Mouse (Mus musculus): ENCODE measurements around the gene Myo1e. TPM values are rescaled to one million over a fixed set of nuclear protein-coding genes. Genes with fewer than 3 reads are reported as not detected.

The Myo1e gene
- total and polyA plus RNA-seq, 3 experiments, result 82.3 to 186 (median 98.7) TPM

- in situ Hi-C loops (cut with MboI; ENCODE audit: low pct_ligation_motif_present, low pct_unique_long_range_greater_than_20kb, low sequenced_read_pairs), result no loop called here
- Histone ChIP-seq H3K27me3 (replicated peaks) (no peaks in the 10 kb centered on the region), H3K9ac (ENCODE audit: insufficient read depth, low read depth) (no peak overlapping the region), H3K79me2 (replicated peaks; ENCODE audit: control insufficient read depth, extremely low read depth, insufficient read depth, poor library complexity, severe bottlenecking) (no peaks in the 10 kb centered on the region), H3K36me3 (replicated peaks in 1 of 2; ENCODE audit: control insufficient read depth in 1 of 2, insufficient read depth in 1 of 2, low read length in 1 of 2) (peaks cover 55 to 82% of the 10 kb centered on the region in 2 experiments), H3K9me3 (replicated peaks; ENCODE audit: low read length) (no peaks in the 10 kb centered on the region), H3K4me1 (ENCODE audit: control insufficient read depth in 1 of 2, insufficient read depth in 2 of 2) (no peaks in the 10 kb centered on the region), H3K27ac (ENCODE audit: insufficient read depth, low read depth) (no peak overlapping the region), H3K4me3 (replicated peaks in 1 of 3; ENCODE audit: low read depth in 2 of 3, low read length in 2 of 3, poor library complexity in 1 of 3) (no peak overlapping the region), H3K4me2 (ENCODE audit: insufficient read depth, low read depth, poor library complexity, severe bottlenecking) (no peak overlapping the region)
- dilution Hi-C loops (cut with MboI; ENCODE audit: extremely low pct_ligation_motif_present, extremely low pct_unique_long_range_greater_than_20kb, low sequenced_read_pairs), result no loop called here
- peak; percentile 28 for DNase-seq (ENCODE audit: extremely low read depth)
- TF ChIP-seq SMC3 (IDR thresholded peaks at IDR 0.05; ENCODE audit: low read depth, low read length), result peak; percentile 53
- no peak for TF ChIP-seq NRF1 (IDR thresholded peaks at IDR 0.05; ENCODE audit: low read depth, low read length)
- no peak for TF ChIP-seq BHLHE40 (IDR thresholded peaks at IDR 0.05; ENCODE audit: low read depth, low read length)
- peak; percentile 49 for TF ChIP-seq RAD21 (IDR thresholded peaks at IDR 0.05; ENCODE audit: low read depth, low read length)
- no peak for TF ChIP-seq MAX (IDR thresholded peaks at IDR 0.05; ENCODE audit: low read length)
- peak; percentile 25 to 65; a peak in 3 of 4 replicates for TF ChIP-seq CTCF (conservative IDR thresholded peaks at IDR 0.05 in 1 of 2, IDR thresholded peaks at IDR 0.05 in 1 of 2; ENCODE audit: low read depth in 2 of 2, low read length in 2 of 2)
Observed at GRCm38 (mm10) chr9:70408791-70409190, 201.6 kb downstream of the Myo1e start.

- no peak for TF ChIP-seq IRF4 (IDR thresholded peaks at IDR 0.05; ENCODE audit: low read depth, low read length)
- no peak for TF ChIP-seq ZKSCAN1 (IDR thresholded peaks at IDR 0.05; ENCODE audit: borderline replicate concordance, low read depth, low read length)
- no peak for TF ChIP-seq HCFC1 (IDR thresholded peaks at IDR 0.05; ENCODE audit: low read depth, low read length)
- TF ChIP-seq TBP (conservative IDR thresholded peaks at IDR 0.05; ENCODE audit: low read depth, low read length), result no peak
- TF ChIP-seq POLR2AphosphoS2 (IDR thresholded peaks at IDR 0.05; ENCODE audit: low read depth, low read length), result no peak
- no peak for TF ChIP-seq ZC3H11A (IDR thresholded peaks at IDR 0.05; ENCODE audit: low read depth, low read length)
- no peak for TF ChIP-seq E2F4 (IDR thresholded peaks at IDR 0.05; ENCODE audit: insufficient replicate concordance, low read depth, low read length)
- TF ChIP-seq ELF1 (IDR thresholded peaks at IDR 0.05; ENCODE audit: low read depth, low read length), result no peak
- no peak for TF ChIP-seq RCOR1 (conservative IDR thresholded peaks at IDR 0.05; ENCODE audit: low read depth, low read length)
- in situ Hi-C loops (cut with MboI; ENCODE audit: low pct_ligation_motif_present, low pct_unique_long_range_greater_than_20kb, low sequenced_read_pairs) (loop anchor here (10.0 kb wide), 2 partner anchors 95 to 305 kb away; partner anchors contain the start of gene Rnf111), dilution Hi-C loops (cut with MboI; ENCODE audit: extremely low pct_ligation_motif_present, extremely low pct_unique_long_range_greater_than_20kb, low sequenced_read_pairs) (no loop called here)
- H3K36me3 ChIP-seq (replicated peaks in 1 of 2; ENCODE audit: control insufficient read depth in 1 of 2, insufficient read depth in 1 of 2, low read length in 1 of 2), result peaks cover 62 to 89% of the 10 kb centered on the region in 2 experiments
- no peak overlapping the region for H3K27ac ChIP-seq (ENCODE audit: insufficient read depth, low read depth)
- no peaks in the 10 kb centered on the region for H3K27me3 ChIP-seq (replicated peaks)
- no peak overlapping the region for H3K4me2 ChIP-seq (ENCODE audit: insufficient read depth, low read depth, poor library complexity, severe bottlenecking)
- H3K9ac ChIP-seq (ENCODE audit: insufficient read depth, low read depth), result no peak overlapping the region
- no peaks in the 10 kb centered on the region for H3K79me2 ChIP-seq (replicated peaks; ENCODE audit: control insufficient read depth, extremely low read depth, insufficient read depth, poor library complexity, severe bottlenecking)
- H3K9me3 ChIP-seq (replicated peaks; ENCODE audit: low read length), result no peaks in the 10 kb centered on the region
- no peaks in the 10 kb centered on the region for H3K4me1 ChIP-seq (ENCODE audit: control insufficient read depth in 1 of 2, insufficient read depth in 2 of 2)
- H3K4me3 ChIP-seq (replicated peaks in 1 of 3; ENCODE audit: low read depth in 2 of 3, low read length in 2 of 3, poor library complexity in 1 of 3), result no peak overlapping the region
- no peak for DNase-seq (ENCODE audit: extremely low read depth)
Observed at GRCm38 (mm10) chr9:70409743-70410142, 202.6 kb downstream of the Myo1e start.
